Mouse (Mus musculus) lung, postnatal 0 days (tissue): ENCODE measurements around the gene Ptafr.

Experiments
- CTCF ChIP-seq: IDR thresholded peaks from 2 replicates; pipeline ENCODE4 v1.5.1; 2016; ENCODE audit warnings: antibody characterized with exemption, mild to moderate bottlenecking
- EP300 ChIP-seq: IDR thresholded peaks from 2 replicates; pipeline ENCODE4 v1.6.1; 2016; ENCODE audit warnings: antibody characterized with exemption, mild to moderate bottlenecking, control low read depth

DNA sequence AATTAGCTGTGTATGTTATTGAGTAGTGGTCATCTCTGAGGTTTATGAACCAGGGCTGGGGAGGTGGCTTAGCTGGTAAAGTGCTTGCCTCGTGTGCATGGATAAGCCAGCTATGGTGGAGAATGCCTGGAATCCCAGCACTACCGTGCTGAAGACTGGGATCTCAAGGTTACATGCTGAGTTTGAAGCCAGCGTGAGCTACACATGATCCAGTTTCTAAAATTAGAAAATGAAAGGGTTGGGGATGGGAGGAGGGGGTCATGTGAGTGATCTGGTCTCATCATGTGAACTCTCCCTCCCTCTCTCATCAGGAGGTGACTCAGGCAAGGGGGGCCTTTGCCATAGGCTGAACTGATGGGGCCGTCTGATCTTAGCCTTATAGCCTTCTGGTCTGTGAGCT is 44.3 kb downstream of the Ptafr start:
- TF ChIP-seq CTCF (no peak), EP300 (no peak)
